Mouse (Mus musculus) liver, adult 2 months (tissue): ENCODE results near the gene Trnt1.

ENCODE experiments used
- CTCF ChIP-seq: fragments of 200-500 bp; IDR thresholded peaks from 2 replicates; pipeline ENCODE4 v1.5.1; 2011; ENCODE audit warnings: low read depth, low read length, control low read depth
- POLR2A ChIP-seq: fragments of 200-500 bp; IDR thresholded peaks from 2 replicates; pipeline ENCODE4 v1.6.1; 2011; ENCODE audit warnings: low read length, control low read depth; ENCODE audit not compliant: insufficient read depth; ENCODE audit errors: extremely low read depth

GRCm38 (mm10) chr6:106822329-106822728 lies 53.4 kb downstream of the Trnt1 start:
- TF ChIP-seq POLR2A = no peak
- TF ChIP-seq CTCF = no peak
